Mouse (Mus musculus) frontal cortex, postnatal 10 days (tissue): Measurements from ENCODE around the gene Mpv17l.
"Not testable (repeated sequence)": the region's sequence is repeated elsewhere in the genome, so short reads cannot be mapped to it uniquely, and the experiment has no call there.

Source experiments
- DNase-seq, 2 experiments: peaks; one replicate each; pipeline ENCODE4 v3.0.0; 2022; ENCODE audit warnings: low spot score in 2 of 2, mixed read lengths in 1 of 2

Mpv17l gene

GRCm38 (mm10) chr16:13902888-13903483 lies at the start of gene Mpv17l, which contains the start of gene Pdxdc1:
Gene Mpv17l (plus strand): TSS chr16:13903161.
Gene Pdxdc1 (minus strand): TSS chr16:13903131.
- DNase-seq = peak; percentile 93 to 97

GRCm38 (mm10) chr16:13853886-13854285 lies 49.1 kb upstream of the Mpv17l start:
- DNase-seq = no peak

GRCm38 (mm10) chr16:13866076-13866475 lies 36.9 kb upstream of the Mpv17l start:
- no peak for DNase-seq

- DNase-seq = no peak
These were observed 36.3 kb upstream of the Mpv17l start for GRCm38 (mm10) chr16:13866616-13867015.

- DNase-seq = peak in 1 of 2 experiments; percentile 12
These were observed 35.6 kb upstream of the Mpv17l start for GRCm38 (mm10) chr16:13867406-13867805.

- DNase-seq = peak in 1 of 2 experiments; percentile 19
These were observed 34.9 kb upstream of the Mpv17l start for GRCm38 (mm10) chr16:13867910-13868514.

GRCm38 (mm10) chr16:13875483-13875882 lies 27.5 kb upstream of the Mpv17l start:
- no peak for DNase-seq

GRCm38 (mm10) chr16:13883094-13883774 lies 19.7 kb upstream of the Mpv17l start:
- no peak for DNase-seq

- no peak for DNase-seq
These were observed 12.5 kb upstream of the Mpv17l start for GRCm38 (mm10) chr16:13890449-13890848.

GRCm38 (mm10) chr16:13892850-13893249 lies 10.1 kb upstream of the Mpv17l start:
- no peak for DNase-seq

- DNase-seq = no peak
These were observed 8.9 kb upstream of the Mpv17l start for GRCm38 (mm10) chr16:13894097-13894496.

- no peak for DNase-seq
These were observed 7.2 kb upstream of the Mpv17l start for GRCm38 (mm10) chr16:13895740-13896139.

GRCm38 (mm10) chr16:13896357-13896756 lies 6.6 kb upstream of the Mpv17l start:
- no peak for DNase-seq

- no peak for DNase-seq
These were observed 4.0 kb upstream of the Mpv17l start for GRCm38 (mm10) chr16:13898981-13899380.

- DNase-seq = no peak
These were observed 547 bp upstream of the Mpv17l start for GRCm38 (mm10) chr16:13902397-13902831.

- DNase-seq = peak; percentile 78 to 79
These were observed 527 bp downstream of the Mpv17l start for GRCm38 (mm10) chr16:13903488-13903887.

- DNase-seq = no peak
These were observed 4.3 kb downstream of the Mpv17l start for GRCm38 (mm10) chr16:13907297-13907696.

GRCm38 (mm10) chr16:13920093-13920492 lies 17.1 kb downstream of the Mpv17l start:
- no peak for DNase-seq

- no peak for DNase-seq
These were observed 18.1 kb downstream of the Mpv17l start for GRCm38 (mm10) chr16:13921063-13921462.

- no peak for DNase-seq
These were observed 18.8 kb downstream of the Mpv17l start for GRCm38 (mm10) chr16:13921781-13922180.

- not testable (repeated sequence) for DNase-seq
These were observed 19.5 kb downstream of the Mpv17l start for GRCm38 (mm10) chr16:13922499-13922898.

GRCm38 (mm10) chr16:13922966-13923365 lies 20.0 kb downstream of the Mpv17l start:
- DNase-seq = not testable (repeated sequence)
